Mouse (Mus musculus): ENCODE data around the gene Rin3. TPM values are rescaled to one million over a fixed set of nuclear protein-coding genes. Genes with fewer than 3 reads are reported as not detected.
A peak's percentile ranks its signal among the peaks of the same experiment; 100 is the strongest.

The Rin3 gene
- polyA plus RNA-seq, 1 experiment from 2014 or later = 5.7 TPM

GRCm38 (mm10) chr12:102382180-102382579 is 99.3 kb downstream of the Rin3 start:
- ATAC-seq (ENCODE audit: low read depth) (peak; percentile 41; the same call in 1 of the 2 replicates), DNase-seq (no peak)
- Histone ChIP-seq H3K4me2 (no peak overlapping the region), H3K27me3 (no peaks in the 10 kb centered on the region), H3K9ac (no peak overlapping the region), H3K36me3 (peaks cover 33% of the 10 kb centered on the region), H3K27ac (no peak overlapping the region), H3K4me3 (replicated peaks) (no peak overlapping the region), H3K4me1 (replicated peaks) (no peaks in the 10 kb centered on the region), H3K9me3 (replicated peaks) (no peaks in the 10 kb centered on the region)
- 76% methylated on average over 8 of the region's 8 CpGs for WGBS (ENCODE audit: insufficient replicate concordance)

DNA sequence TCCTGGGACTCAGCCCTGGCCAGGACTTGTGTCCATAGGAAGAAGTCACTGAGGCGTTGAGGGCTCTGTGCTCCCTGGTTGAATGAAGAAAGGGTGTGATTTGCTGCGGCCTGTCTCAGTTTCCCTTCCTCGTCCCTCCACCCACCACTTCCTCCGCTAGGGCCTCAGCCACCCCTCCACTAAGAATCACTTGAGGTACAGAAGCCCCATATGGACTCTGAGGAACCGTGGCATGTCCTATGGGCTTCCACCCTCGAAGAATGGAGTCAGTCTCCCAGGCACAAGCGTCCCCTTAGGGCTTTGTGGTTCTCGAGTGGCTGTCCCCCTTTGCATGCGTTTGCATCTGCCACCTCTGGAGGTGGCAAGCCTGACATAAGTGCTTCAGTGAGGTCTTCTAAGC is 100.4 kb downstream of the Rin3 start:
- Histone ChIP-seq H3K9me3 (replicated peaks) (no peaks in the 10 kb centered on the region), H3K36me3 (peaks cover 43% of the 10 kb centered on the region), H3K4me1 (replicated peaks) (no peaks in the 10 kb centered on the region), H3K9ac (no peak overlapping the region), H3K27me3 (no peaks in the 10 kb centered on the region), H3K27ac (no peak overlapping the region), H3K4me2 (no peak overlapping the region), H3K4me3 (replicated peaks) (no peak overlapping the region)
- ATAC-seq (ENCODE audit: low read depth) = no peak
- no peak for DNase-seq
- 63% methylated on average over 9 of the region's 9 CpGs for WGBS (ENCODE audit: insufficient replicate concordance)

DNA sequence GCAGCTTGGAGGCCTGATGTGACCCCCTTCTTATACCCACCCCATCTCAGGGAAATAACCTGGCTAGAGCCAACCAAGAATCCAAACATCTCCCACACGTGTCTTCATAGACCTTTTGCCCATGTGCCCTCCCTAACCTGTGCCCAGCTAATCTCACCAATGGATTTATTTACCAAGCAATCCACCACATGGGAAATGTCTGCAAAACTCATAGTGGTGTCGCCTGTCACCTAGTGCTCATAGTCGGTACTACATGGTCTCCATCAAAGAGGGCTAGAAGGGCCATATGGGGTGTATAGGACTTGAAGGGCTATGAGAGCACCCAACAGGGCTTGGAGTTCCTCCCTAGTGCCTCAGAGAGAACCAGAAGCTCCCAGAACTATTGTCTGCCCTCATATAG is 102.0 kb downstream of the Rin3 start:
- Histone ChIP-seq H3K4me3 (replicated peaks) (no peak overlapping the region), H3K4me1 (replicated peaks) (no peaks in the 10 kb centered on the region), H3K9ac (no peak overlapping the region), H3K4me2 (no peak overlapping the region), H3K27me3 (no peaks in the 10 kb centered on the region), H3K36me3 (peaks cover 52% of the 10 kb centered on the region), H3K9me3 (replicated peaks) (no peaks in the 10 kb centered on the region), H3K27ac (no peak overlapping the region)
- ATAC-seq (ENCODE audit: low read depth) = no peak
- 37% methylated on average over 3 of the region's 3 CpGs for WGBS (ENCODE audit: insufficient replicate concordance)
- no peak for DNase-seq

- Histone ChIP-seq H3K4me3 (replicated peaks) (no peak overlapping the region), H3K27me3 (no peaks in the 10 kb centered on the region), H3K9ac (no peak overlapping the region), H3K4me2 (no peak overlapping the region), H3K36me3 (peaks cover 53% of the 10 kb centered on the region), H3K27ac (no peak overlapping the region), H3K4me1 (replicated peaks) (no peaks in the 10 kb centered on the region), H3K9me3 (replicated peaks) (no peaks in the 10 kb centered on the region)
- ATAC-seq (ENCODE audit: low read depth) = peak; percentile 56
- DNase-seq = peak; percentile 58
- WGBS (ENCODE audit: insufficient replicate concordance) = 61% methylated on average over 16 of the region's 16 CpGs
These were observed 104.5 kb downstream of the Rin3 start for GRCm38 (mm10) chr12:102387219-102387917.

- Histone ChIP-seq H3K27ac (no peak overlapping the region), H3K9ac (no peak overlapping the region), H3K9me3 (replicated peaks) (no peaks in the 10 kb centered on the region), H3K36me3 (peaks cover 36% of the 10 kb centered on the region), H3K4me2 (no peak overlapping the region), H3K4me3 (replicated peaks) (no peak overlapping the region), H3K4me1 (replicated peaks) (no peaks in the 10 kb centered on the region), H3K27me3 (no peaks in the 10 kb centered on the region)
- 73% methylated on average over 8 of the region's 8 CpGs for WGBS (ENCODE audit: insufficient replicate concordance)
- DNase-seq (no peak), ATAC-seq (ENCODE audit: low read depth) (no peak; the same call in 1 of the 2 replicates)
These were observed 107.2 kb downstream of the Rin3 start for GRCm38 (mm10) chr12:102390042-102390441.

- Histone ChIP-seq H3K27me3 (no peaks in the 10 kb centered on the region), H3K27ac (no peak overlapping the region), H3K4me1 (replicated peaks) (no peaks in the 10 kb centered on the region), H3K36me3 (peaks cover 36% of the 10 kb centered on the region), H3K9ac (no peak overlapping the region), H3K4me2 (no peak overlapping the region), H3K4me3 (replicated peaks) (no peak overlapping the region), H3K9me3 (replicated peaks) (no peaks in the 10 kb centered on the region)
- WGBS (ENCODE audit: insufficient replicate concordance) = 65% methylated on average over 2 of the region's 2 CpGs
- DNase-seq = no peak
- no peak for ATAC-seq (ENCODE audit: low read depth)
These were observed 108.3 kb downstream of the Rin3 start for GRCm38 (mm10) chr12:102391109-102391508.

GRCm38 (mm10) chr12:102391982-102392381 is 109.1 kb downstream of the Rin3 start:
- 52% methylated on average over 4 of the region's 4 CpGs for WGBS (ENCODE audit: insufficient replicate concordance)
- Histone ChIP-seq H3K4me2 (no peak overlapping the region), H3K36me3 (peaks cover 36% of the 10 kb centered on the region), H3K9me3 (replicated peaks) (no peaks in the 10 kb centered on the region), H3K4me3 (replicated peaks) (no peak overlapping the region), H3K4me1 (replicated peaks) (no peaks in the 10 kb centered on the region), H3K27ac (no peak overlapping the region), H3K27me3 (no peaks in the 10 kb centered on the region), H3K9ac (no peak overlapping the region)
- ATAC-seq (ENCODE audit: low read depth) (no peak), DNase-seq (peak; percentile 39)

DNA sequence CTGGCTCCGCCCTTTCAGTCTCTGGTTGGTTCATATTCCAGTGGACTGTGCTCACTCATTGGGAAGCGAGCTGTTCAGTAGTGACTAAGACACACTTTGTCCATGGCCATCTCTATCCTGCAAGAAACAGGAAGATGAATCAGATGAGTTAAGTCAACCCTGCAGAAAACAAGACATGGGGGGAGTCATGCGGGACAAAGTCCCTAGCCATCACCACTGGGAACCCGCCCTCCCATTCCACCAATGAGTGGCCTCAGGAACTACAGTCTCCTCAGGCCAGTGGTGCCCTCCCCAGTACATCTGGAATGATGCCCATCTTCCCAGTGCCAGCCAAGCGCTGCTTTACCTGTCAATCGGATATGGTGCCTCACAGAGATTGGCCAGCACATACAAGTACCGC is 111.6 kb downstream of the Rin3 start:
- DNase-seq (no peak), ATAC-seq (ENCODE audit: low read depth) (no peak)
- no peak overlapping the region for H3K4me2 ChIP-seq
- H3K9ac ChIP-seq = no peak overlapping the region
- H3K4me1 ChIP-seq (replicated peaks) = no peaks in the 10 kb centered on the region
- 69% methylated on average over 7 of the region's 7 CpGs for WGBS (ENCODE audit: insufficient replicate concordance)
- peaks cover 15% of the 10 kb centered on the region for H3K36me3 ChIP-seq
- H3K4me3 ChIP-seq (replicated peaks) = no peak overlapping the region
- H3K27me3 ChIP-seq = no peaks in the 10 kb centered on the region
- no peak overlapping the region for H3K27ac ChIP-seq
- no peaks in the 10 kb centered on the region for H3K9me3 ChIP-seq (replicated peaks)

- no peaks in the 10 kb centered on the region for H3K27me3 ChIP-seq
- WGBS (ENCODE audit: insufficient replicate concordance) = 61% methylated on average over 9 of the region's 9 CpGs
- no peak for ATAC-seq (ENCODE audit: low read depth)
These were observed 112.7 kb downstream of the Rin3 start for GRCm38 (mm10) chr12:102395537-102395936.

GRCm38 (mm10) chr12:102395998-102396991 is 113.4 kb downstream of the Rin3 start:
- DNase-seq (no peak), ATAC-seq (ENCODE audit: low read depth) (no peak)
- Histone ChIP-seq H3K4me1 (replicated peaks) (no peaks in the 10 kb centered on the region), H3K9ac (no peak overlapping the region), H3K4me2 (no peak overlapping the region), H3K9me3 (replicated peaks) (no peaks in the 10 kb centered on the region), H3K27me3 (no peaks in the 10 kb centered on the region), H3K4me3 (replicated peaks) (no peak overlapping the region), H3K36me3 (peaks cover 3% of the 10 kb centered on the region), H3K27ac (no peak overlapping the region)
- 63% methylated on average over 19 of the region's 19 CpGs for WGBS (ENCODE audit: insufficient replicate concordance)

More at GRCm38 (mm10) chr12:102395537-102395936, 112.7 kb downstream of the Rin3 start:
- no peak overlapping the region for H3K4me3 ChIP-seq (replicated peaks)
- H3K9ac ChIP-seq = no peak overlapping the region
- H3K27ac ChIP-seq = no peak overlapping the region
- peaks cover 5% of the 10 kb centered on the region for H3K36me3 ChIP-seq
- H3K4me2 ChIP-seq = no peak overlapping the region
- H3K4me1 ChIP-seq (replicated peaks) = no peaks in the 10 kb centered on the region
- no peaks in the 10 kb centered on the region for H3K9me3 ChIP-seq (replicated peaks)
- no peak for DNase-seq

- no peak overlapping the region for H3K4me3 ChIP-seq (replicated peaks)
- no peak overlapping the region for H3K4me2 ChIP-seq
- no peak for DNase-seq
- no peaks in the 10 kb centered on the region for H3K27me3 ChIP-seq
- H3K36me3 ChIP-seq = no peaks in the 10 kb centered on the region
- no peak overlapping the region for H3K9ac ChIP-seq
- H3K4me1 ChIP-seq (replicated peaks) = no peaks in the 10 kb centered on the region
- no peak for ATAC-seq (ENCODE audit: low read depth)
- 69% methylated on average over 4 of the region's 4 CpGs for WGBS (ENCODE audit: insufficient replicate concordance)
- no peaks in the 10 kb centered on the region for H3K9me3 ChIP-seq (replicated peaks)
- no peak overlapping the region for H3K27ac ChIP-seq
These were observed 115.7 kb downstream of the Rin3 start for GRCm38 (mm10) chr12:102398588-102398987.
